ENCODE assay signal across 14 mouse cellular contexts in the genomic region with DNA sequence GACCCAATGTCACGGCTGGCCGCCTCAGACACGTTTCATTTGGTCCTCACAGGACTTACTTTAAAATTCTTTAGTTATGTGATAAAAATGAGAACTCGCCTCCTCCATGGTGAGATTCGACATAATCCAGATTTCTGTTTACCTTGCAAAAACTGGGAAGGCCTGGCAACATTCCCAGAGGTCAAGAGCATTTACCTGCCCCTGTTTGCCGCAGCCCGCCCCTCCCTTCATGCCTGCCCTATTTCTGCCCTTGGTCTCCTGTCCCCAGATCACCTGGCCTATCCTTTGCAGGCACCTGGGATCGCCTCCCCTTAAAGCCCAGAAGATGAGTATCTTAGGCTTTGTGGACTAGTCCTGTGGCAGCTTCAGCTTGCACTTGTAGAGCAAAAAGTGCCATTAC. TPM values are rescaled to one million over a fixed set of nuclear protein-coding genes. Genes with fewer than 3 reads are reported as not detected.
DNase-seq lines count a peak whose midpoint lies in the region; ATAC-seq lines count a peak whose summit lies in the region.
"Had no signal": no experiment of that assay in that cellular context is flagged by ENCODE, and none has a peak within 500 bp of the region (broad histone marks: within the 10 kb centered on the region; RNA-seq: fewer than 3 reads in every experiment).

No protein-coding gene starts in this region.

- H3K9me3 ChIP-seq in lung, embryonic 15.5 days, result no peaks in the 10 kb centered on the region
- H3K9me3 ChIP-seq: hindbrain, embryonic 15.5 days; intestine, embryonic 15.5 days; limb, embryonic 15.5 days had no signal

- no peak overlapping the region for H3K9ac ChIP-seq in lung, embryonic 15.5 days
- H3K9ac ChIP-seq: heart, embryonic 12.5 days; hindbrain, embryonic 15.5 days; intestine, embryonic 15.5 days; limb, embryonic 15.5 days had no signal

- peak overlapping the region; percentile 69 for H3K27ac ChIP-seq in lung, embryonic 15.5 days
- H3K27ac ChIP-seq: gastrocnemius, adult 2 months; hindbrain, embryonic 15.5 days; intestine, embryonic 15.5 days; limb, embryonic 15.5 days had no signal

- ATAC-seq in lung, embryonic 15.5 days (ENCODE audit: borderline replicate concordance, extremely low read depth, low FRiP score, low TSS enrichment), result no peak

- peaks cover 27% of the 10 kb centered on the region for H3K4me1 ChIP-seq in lung, embryonic 15.5 days
- H3K4me1 ChIP-seq: hindbrain, embryonic 15.5 days; intestine, embryonic 15.5 days; limb, embryonic 15.5 days had no signal

- WGBS in lung, embryonic 15.5 days, result 53% methylated on average over 8 of the region's 8 CpGs

- no peak overlapping the region for H3K4me3 ChIP-seq in lung, embryonic 15.5 days
- H3K4me3 ChIP-seq: gastrocnemius, adult 2 months; heart, embryonic 12.5 days; hindbrain, embryonic 15.5 days; intestine, embryonic 15.5 days; limb, embryonic 15.5 days had no signal

- no peak overlapping the region for H3K4me2 ChIP-seq in lung, embryonic 15.5 days
- H3K4me2 ChIP-seq: heart, embryonic 12.5 days; hindbrain, embryonic 15.5 days; intestine, embryonic 15.5 days; limb, embryonic 15.5 days had no signal

- peak; percentile 43 for DNase-seq in kidney, adult 18-20 months
- DNase-seq in kidney, postnatal 4 days, result no peak
- peak; percentile 62 to 66 for DNase-seq in lung, adult 18-20 months
- no peak for DNase-seq in lung, postnatal 10 days
- peak; percentile 23 for DNase-seq in naive thymus-derived CD4-positive, alpha-beta T cell, adult 2 months (ENCODE audit: low read depth)
- no peak for DNase-seq in gastrocnemius, postnatal 25 days
- no peak for DNase-seq in right cerebral cortex, adult 18-20 months
- DNase-seq: layer of hippocampus, postnatal 36 days had no signal

- H3K27me3 ChIP-seq in lung, embryonic 15.5 days, result no peaks in the 10 kb centered on the region
- H3K27me3 ChIP-seq: heart, embryonic 12.5 days; hindbrain, embryonic 15.5 days; intestine, embryonic 15.5 days; limb, embryonic 15.5 days had no signal

- no peaks in the 10 kb centered on the region for H3K36me3 ChIP-seq in lung, embryonic 15.5 days
- H3K36me3 ChIP-seq: hindbrain, embryonic 15.5 days; intestine, embryonic 15.5 days had no signal

RNA-seq across cellular contexts. Expression of gene Rhof, which starts 14.7 kb away (rescaled TPM):
- polyA plus RNA-seq in lung, embryonic 15.5 days (2015; fragmentation: Nextera tagmentation; extraction: Ambion mirVana), result 2.7 and 2.8 TPM in 2 replicates
- total RNA-seq in gastrocnemius, postnatal 25 days (2021), result under 1 TPM; 0.23 to 0.38 TPM

RNA-seq across cellular contexts. Expression of gene Setd1b, which starts 24.2 kb away (rescaled TPM):
- polyA plus RNA-seq in lung, embryonic 15.5 days (2015; fragmentation: Nextera tagmentation; extraction: Ambion mirVana), result 8.7 and 9.2 TPM in 2 replicates
- 1 to 10 TPM; 8.1 to 9.6 TPM for total RNA-seq in gastrocnemius, postnatal 25 days (2021)

RNA-seq across cellular contexts. Expression of gene Tmem120b, which starts 49.6 kb away (rescaled TPM):
- 12.8 and 14.0 TPM in 2 replicates for polyA plus RNA-seq in lung, embryonic 15.5 days (2015; fragmentation: Nextera tagmentation; extraction: Ambion mirVana)
- 10 to 100 TPM; 14.1 to 15.3 TPM for total RNA-seq in gastrocnemius, postnatal 25 days (2021)

RNA-seq across cellular contexts. Expression of gene Psmd9, which starts 51.4 kb away (rescaled TPM):
- 85.3 and 88.7 TPM in 2 replicates for polyA plus RNA-seq in lung, embryonic 15.5 days (2015; fragmentation: Nextera tagmentation; extraction: Ambion mirVana)
- 10 to 100 TPM; 14.2 to 15.2 TPM for total RNA-seq in gastrocnemius, postnatal 25 days (2021)

Comparison
In these comparisons a context has a peak if more than half of its experiments do, and no peak if none do; other contexts are left out.
1. DNase-seq: peak in kidney, adult 18-20 months (single experiment), lung, adult 18-20 months (2 of 2) and naive thymus-derived CD4-positive, alpha-beta T cell, adult 2 months (single experiment); none in kidney, postnatal 4 days (0 of 2), lung, postnatal 10 days (single experiment), gastrocnemius, postnatal 25 days (single experiment) and right cerebral cortex, adult 18-20 months (single experiment).